Mouse (Mus musculus): ENCODE data around the gene Gm20388.

Gm20388 gene

GRCm38 (mm10) chr8:120821399-120822170 lies 910.9 kb downstream of the Gm20388 start:
- DNase-seq (ENCODE audit: low spot score in 2 of 2): peak in 1 of 2 experiments; percentile 77

- no peak for DNase-seq (ENCODE audit: low spot score in 2 of 2)
These were observed 912.7 kb downstream of the Gm20388 start for GRCm38 (mm10) chr8:120823331-120823730.

- DNase-seq (ENCODE audit: low spot score in 2 of 2): no peak
These were observed 913.2 kb downstream of the Gm20388 start for GRCm38 (mm10) chr8:120823887-120824286.

- no peak for DNase-seq (ENCODE audit: low spot score in 2 of 2)
These were observed 914.0 kb downstream of the Gm20388 start for GRCm38 (mm10) chr8:120824638-120825037.

GRCm38 (mm10) chr8:120828279-120828678 lies 917.6 kb downstream of the Gm20388 start:
- peak; percentile 53 to 87 for DNase-seq (ENCODE audit: low spot score in 2 of 2)

GRCm38 (mm10) chr8:120830661-120831060 lies 920.0 kb downstream of the Gm20388 start:
- DNase-seq (ENCODE audit: low spot score in 2 of 2): no peak

- no peak for DNase-seq (ENCODE audit: low spot score in 2 of 2)
These were observed 921.4 kb downstream of the Gm20388 start for GRCm38 (mm10) chr8:120832022-120832421.

- DNase-seq (ENCODE audit: low spot score in 2 of 2): no peak
These were observed 922.6 kb downstream of the Gm20388 start for GRCm38 (mm10) chr8:120833196-120833595.

- no peak for DNase-seq (ENCODE audit: low spot score in 2 of 2)
These were observed 928.4 kb downstream of the Gm20388 start for GRCm38 (mm10) chr8:120839031-120839430.

- no peak for DNase-seq (ENCODE audit: low spot score in 2 of 2)
These were observed 932.4 kb downstream of the Gm20388 start for GRCm38 (mm10) chr8:120843084-120843483.

- no peak for DNase-seq (ENCODE audit: low spot score in 2 of 2)
These were observed 935.4 kb downstream of the Gm20388 start for GRCm38 (mm10) chr8:120846018-120846417.

GRCm38 (mm10) chr8:120847279-120847678 lies 936.6 kb downstream of the Gm20388 start:
- no peak for DNase-seq (ENCODE audit: low spot score in 2 of 2)

- no peak for DNase-seq (ENCODE audit: low spot score in 2 of 2)
These were observed 937.1 kb downstream of the Gm20388 start for GRCm38 (mm10) chr8:120847735-120848134.

- DNase-seq (ENCODE audit: low spot score in 2 of 2): no peak
These were observed 937.8 kb downstream of the Gm20388 start for GRCm38 (mm10) chr8:120848434-120848833.

GRCm38 (mm10) chr8:120851411-120851810 lies 940.8 kb downstream of the Gm20388 start:
- no peak for DNase-seq (ENCODE audit: low spot score in 2 of 2)

- DNase-seq (ENCODE audit: low spot score in 2 of 2): no peak
These were observed 949.2 kb downstream of the Gm20388 start for GRCm38 (mm10) chr8:120859881-120860280.

- DNase-seq (ENCODE audit: low spot score in 2 of 2): no peak
These were observed 949.9 kb downstream of the Gm20388 start for GRCm38 (mm10) chr8:120860423-120861126.

- DNase-seq (ENCODE audit: low spot score in 2 of 2): no peak
These were observed 953.0 kb downstream of the Gm20388 start for GRCm38 (mm10) chr8:120863683-120864082.

GRCm38 (mm10) chr8:120867386-120867785 lies 956.7 kb downstream of the Gm20388 start:
- DNase-seq (ENCODE audit: low spot score in 2 of 2): no peak

- DNase-seq (ENCODE audit: low spot score in 2 of 2): no peak
These were observed 962.0 kb downstream of the Gm20388 start for GRCm38 (mm10) chr8:120872661-120873060.

GRCm38 (mm10) chr8:120876010-120876918 lies 965.6 kb downstream of the Gm20388 start:
- DNase-seq (ENCODE audit: low spot score in 2 of 2): no peak

- no peak for DNase-seq (ENCODE audit: low spot score in 2 of 2)
These were observed 966.4 kb downstream of the Gm20388 start for GRCm38 (mm10) chr8:120877005-120877404.
